Mouse (Mus musculus) ovary, postnatal 14 days (tissue): ENCODE data around the gene Washc2.
"Not testable (repeated sequence)": the region's sequence is repeated elsewhere in the genome, so short reads cannot be mapped to it uniquely, and the experiment has no call there.

ENCODE experiments used
- DNase-seq: peaks from one replicate; pipeline ENCODE4 v3.0.0; 2022; ENCODE audit warnings: low spot score

The Washc2 gene

GRCm38 (mm10) chr6:116207729-116208534 lies at the start of gene Washc2:
Gene Washc2 (plus strand): TSS chr6:116208038.
- peak; percentile 90 for DNase-seq

DNA sequence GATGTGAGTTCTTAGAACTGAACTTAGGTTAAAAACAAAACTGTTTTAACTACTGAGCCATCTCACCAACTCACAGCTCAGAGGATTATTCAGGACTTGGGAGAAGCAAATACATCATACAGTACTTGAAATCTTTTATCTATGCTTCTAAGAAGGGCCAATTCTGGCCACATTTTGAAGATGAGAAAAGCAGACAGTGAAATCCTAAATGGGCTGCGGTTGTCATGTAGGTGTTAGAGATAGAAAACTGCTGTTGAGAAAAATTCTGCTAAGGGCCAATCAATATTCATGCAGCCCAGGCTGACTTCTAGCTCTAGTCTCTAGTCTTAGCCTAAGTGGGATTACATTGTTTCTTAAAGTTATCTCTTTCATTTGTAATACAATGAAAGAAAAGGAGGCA lies 41.5 kb upstream of the Washc2 start:
- no peak for DNase-seq

DNA sequence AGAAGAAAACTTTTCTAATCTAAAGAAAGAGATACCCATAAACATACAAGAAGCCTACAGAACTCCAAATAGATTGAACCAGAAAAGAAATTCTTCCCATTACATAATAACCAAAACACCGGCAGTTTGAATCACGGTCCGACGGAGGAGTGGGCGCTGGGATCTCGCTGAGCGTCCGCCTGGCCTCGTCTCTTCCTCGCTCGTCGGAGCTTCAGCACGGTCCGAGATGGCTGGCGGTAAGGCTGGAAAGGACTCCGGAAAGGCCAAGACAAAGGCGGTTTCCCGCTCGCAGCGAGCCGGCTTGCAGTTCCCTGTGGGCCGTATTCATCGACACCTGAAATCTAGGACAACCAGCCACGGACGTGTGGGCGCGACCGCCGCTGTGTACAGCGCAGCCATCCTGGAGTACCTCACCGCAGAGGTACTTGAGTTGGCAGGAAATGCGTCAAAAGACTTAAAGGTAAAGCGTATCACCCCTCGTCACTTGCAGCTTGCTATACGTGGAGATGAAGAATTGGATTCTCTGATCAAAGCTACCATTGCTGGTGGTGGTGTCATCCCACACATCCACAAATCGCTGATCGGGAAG lies 34.2 kb upstream of the Washc2 start:
- DNase-seq = not testable (repeated sequence)

GRCm38 (mm10) chr6:116178376-116178775 lies 29.5 kb upstream of the Washc2 start:
- DNase-seq = no peak

DNA sequence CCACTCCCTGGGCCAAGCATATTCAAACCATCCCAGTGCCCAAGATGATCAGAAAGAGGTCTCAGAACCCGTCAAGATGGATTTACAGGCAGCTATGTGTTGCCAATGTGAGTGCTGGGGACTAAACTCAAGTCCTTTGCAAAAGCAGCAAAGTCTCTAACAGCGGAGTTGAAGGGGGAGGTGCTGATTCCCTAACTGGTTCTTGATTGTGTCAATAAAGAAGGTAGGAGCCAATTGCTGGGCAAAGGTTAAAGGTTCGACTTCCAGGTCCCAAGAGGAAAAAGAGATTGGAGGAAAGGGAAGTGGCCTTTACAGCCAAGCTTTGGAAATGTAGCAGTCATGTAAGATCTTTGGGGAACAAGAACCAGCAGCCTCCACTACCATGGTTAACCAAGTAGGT lies 27.1 kb upstream of the Washc2 start:
- no peak for DNase-seq

GRCm38 (mm10) chr6:116183509-116183908 lies 24.3 kb upstream of the Washc2 start:
- no peak for DNase-seq

DNA sequence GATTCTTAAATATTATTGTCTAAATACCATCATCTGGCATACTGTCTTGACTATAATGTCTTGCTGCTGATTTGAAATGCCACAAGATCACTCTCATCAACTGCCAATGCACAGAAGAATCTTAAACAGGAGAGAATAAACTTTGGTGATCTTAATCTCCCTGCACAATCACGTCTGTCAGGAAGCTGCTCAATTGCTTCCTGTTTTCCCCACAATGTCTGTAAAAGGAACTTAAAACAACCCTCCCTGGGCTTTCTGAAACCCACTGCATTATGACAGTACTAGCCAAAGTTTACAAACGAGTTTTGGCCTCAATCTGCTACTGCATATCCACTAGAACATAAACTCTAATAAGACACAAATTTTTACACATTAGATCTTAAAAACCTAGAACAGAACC lies 21.4 kb upstream of the Washc2 start:
- DNase-seq = no peak

DNA sequence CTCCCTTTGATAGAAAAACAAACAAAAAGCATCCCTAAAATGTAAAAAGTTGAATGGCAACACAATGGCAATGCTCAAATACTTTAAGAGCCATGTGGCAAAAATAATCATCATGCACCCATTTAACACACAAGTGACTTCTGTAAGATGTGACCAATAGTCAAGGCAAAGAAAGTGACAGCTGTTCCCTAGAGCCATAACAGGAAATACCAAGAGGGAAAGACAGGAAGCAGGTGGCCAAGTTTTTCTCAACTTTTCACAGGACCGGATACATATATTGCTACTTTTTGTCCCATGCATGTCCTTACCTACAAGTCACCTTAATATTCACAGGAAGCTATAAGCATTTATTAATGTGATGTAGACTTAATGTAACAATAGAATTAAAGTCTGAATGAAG lies 18.4 kb upstream of the Washc2 start:
- DNase-seq = no peak

DNA sequence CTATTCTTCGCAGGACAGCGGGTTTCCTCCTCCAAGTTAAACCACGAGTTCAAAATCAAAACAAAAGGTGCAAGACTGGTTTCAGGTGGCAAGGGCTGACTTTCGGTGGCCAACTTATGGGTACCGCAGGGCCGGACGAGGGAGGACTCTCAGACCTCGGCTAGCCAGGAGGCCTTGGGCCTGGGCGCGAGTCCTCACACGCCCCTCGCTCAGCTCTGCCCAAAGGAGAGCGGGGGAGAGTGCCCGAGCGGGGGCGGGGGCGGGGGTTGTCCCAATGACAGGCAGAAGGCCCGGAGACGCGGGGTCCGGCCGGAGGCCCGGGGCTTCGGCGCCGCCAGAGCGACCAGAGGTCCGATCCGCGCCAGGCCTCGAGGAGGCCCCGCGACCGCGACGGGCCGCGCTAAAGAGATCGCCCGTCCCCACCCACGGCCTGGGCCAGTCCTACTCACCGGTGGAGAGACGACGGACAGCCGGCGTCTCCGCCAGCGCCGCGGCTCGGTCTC lies 15.0 kb upstream of the Washc2 start:
- DNase-seq = peak; percentile 44

DNA sequence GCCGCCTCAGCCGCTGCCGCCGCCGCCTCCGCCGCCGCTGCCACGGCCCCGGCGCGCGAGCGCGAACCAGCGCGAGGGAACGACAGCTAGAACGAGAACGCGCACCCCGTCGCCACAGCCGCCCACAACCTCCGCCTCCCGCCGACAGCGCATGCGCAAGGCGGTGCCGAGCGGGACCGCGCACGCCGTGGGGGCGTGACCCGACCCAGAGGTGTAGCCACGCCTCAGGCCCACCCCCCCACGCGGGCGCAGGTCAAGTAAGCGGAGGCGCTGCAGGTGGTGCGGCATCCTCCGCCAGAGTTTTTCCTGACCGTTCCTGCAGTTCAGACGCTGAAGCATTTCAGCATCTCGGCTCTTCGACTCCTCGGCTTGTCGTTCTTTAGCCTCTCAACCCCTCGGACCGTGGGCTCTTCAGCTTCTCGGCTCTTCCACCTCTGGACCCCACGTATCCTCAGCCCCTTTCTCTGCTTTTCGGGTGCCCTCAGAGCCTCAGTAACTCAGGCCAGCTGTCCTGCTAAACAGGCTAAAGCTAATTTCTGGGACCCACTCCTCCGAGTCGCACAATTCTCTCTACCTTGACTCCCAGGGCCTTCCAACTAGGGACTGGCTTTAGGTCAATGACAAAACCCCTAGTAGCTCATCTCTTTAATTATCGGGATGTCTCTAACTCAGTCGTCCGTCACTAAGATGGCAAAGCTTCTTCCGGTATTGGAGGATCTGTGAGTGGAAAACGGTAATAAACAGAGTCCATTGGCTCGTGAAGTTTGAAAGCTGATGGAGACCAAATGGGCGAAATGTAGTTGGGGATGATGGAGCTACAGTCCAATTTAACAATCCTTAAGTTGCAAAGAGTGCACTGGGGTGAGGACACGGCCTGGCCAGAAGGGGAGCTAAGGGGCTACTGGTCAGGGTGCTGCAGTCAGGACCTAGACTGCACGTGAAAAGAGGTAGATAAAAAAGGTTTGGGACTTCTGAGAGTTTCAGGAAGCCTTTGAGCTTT lies 14.1 kb upstream of the Washc2 start, which contains the start of gene Tmcc1:
Gene Tmcc1, minus strand, starts transcription at position 93 of the 1,000 bp plus-strand sequence.
- DNase-seq = peak; percentile 99

GRCm38 (mm10) chr6:116195811-116196210 lies 12.0 kb upstream of the Washc2 start:
- no peak for DNase-seq

- no peak for DNase-seq
Measured at GRCm38 (mm10) chr6:116198173-116198572, 9.7 kb upstream of the Washc2 start.

GRCm38 (mm10) chr6:116199682-116200081 lies 8.2 kb upstream of the Washc2 start:
- DNase-seq = no peak

DNA sequence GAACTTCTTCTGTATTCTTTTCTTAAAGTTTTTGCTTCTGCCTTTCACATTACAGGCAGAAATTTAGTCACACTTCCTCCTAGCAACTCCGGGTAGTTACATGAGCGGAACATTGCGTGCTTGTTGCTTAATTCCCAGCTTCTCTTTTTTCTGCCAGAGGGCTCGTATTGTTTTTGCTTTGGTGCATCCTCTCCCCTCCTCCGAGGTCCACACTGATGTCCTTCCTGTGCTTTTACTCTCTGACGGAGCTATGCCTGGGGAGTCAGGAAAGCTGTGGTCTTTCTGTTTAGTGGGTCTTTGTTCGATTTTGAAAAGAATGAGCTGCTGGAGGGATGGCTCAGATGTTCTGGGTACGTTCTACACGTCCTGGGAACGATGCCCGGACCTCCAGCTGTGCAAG lies 19.9 kb downstream of the Washc2 start:
- no peak for DNase-seq

DNA sequence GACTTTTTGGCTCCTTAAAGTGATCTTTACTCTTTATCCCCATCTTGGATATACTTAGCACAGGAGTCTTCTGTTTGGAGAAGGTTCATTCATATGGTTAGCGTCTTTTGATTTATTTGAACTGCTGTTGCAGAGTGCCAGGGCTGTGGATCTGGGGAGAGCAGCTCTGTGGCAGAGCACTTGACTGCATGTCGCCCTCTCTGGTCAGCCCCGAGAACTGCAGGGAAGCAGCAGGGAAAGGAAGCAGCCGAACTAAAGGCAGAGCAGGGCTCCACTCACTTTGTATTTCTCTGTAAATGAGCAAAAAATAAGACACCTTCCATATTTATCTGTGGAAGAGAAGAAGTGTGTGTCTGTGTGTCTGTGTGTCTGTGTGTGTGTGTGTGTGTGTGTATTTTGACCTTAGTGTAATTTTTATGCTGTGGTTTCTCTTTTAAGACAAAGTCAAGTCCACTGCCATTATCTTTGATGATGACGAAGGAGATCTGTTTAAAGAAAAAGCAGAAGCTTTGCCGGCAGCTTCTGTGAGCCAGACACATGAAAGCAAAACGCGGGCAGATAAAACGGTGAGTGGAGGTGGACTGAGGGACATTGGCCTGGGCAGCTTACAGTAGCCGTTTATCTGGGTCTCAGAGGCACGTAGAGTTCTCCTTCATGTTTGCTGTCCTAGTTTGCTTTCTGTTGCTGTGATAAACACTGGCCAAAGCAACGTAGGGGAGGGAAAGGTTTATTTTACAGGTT lies 21.1 kb downstream of the Washc2 start:
- peak; percentile 61 for DNase-seq

DNA sequence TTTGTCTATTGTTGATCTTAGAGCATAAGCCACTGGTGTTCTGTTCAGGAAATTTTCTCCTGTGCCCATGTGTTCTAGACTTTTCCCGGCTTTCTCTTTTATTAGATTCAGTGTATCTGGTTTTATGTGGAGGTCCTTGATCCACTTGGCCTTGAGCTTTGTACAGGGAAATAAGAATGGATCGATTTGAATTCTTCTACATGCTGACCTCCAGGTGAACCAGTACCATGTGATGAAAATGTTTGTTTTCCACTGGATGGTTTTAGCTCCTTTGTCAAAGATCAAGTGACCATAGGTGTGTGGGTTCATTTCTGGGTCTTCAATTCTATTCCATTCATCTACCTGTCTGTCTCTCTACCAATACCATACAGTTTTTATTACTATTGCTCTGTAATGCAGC lies 27.0 kb downstream of the Washc2 start:
- DNase-seq = not testable (repeated sequence)

DNA sequence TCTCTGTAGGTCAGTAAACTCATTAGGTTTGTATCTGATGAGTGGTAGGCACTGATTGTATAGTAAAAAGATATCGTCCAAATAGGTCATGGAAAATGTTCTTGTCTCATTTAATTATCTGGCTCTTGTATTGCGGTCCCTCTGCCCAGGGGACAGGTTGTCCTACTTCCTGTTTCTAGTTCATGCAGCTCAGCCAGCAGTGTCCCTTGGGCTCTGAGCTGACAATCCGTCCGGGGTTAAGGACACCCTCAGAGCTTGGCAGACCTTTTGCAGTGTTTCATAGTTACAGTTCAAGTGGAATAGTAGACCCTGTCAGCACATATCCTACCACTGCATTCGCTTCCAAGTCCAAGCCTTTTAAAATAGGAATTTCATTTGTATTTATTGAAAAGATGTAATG lies 27.5 kb downstream of the Washc2 start:
- DNase-seq = no peak

GRCm38 (mm10) chr6:116238083-116238482 lies 30.2 kb downstream of the Washc2 start:
- DNase-seq = no peak

- DNase-seq = no peak
Measured at GRCm38 (mm10) chr6:116240371-116240770, 32.5 kb downstream of the Washc2 start.

- DNase-seq = no peak
Measured at GRCm38 (mm10) chr6:116259649-116260048, 51.8 kb downstream of the Washc2 start.

DNA sequence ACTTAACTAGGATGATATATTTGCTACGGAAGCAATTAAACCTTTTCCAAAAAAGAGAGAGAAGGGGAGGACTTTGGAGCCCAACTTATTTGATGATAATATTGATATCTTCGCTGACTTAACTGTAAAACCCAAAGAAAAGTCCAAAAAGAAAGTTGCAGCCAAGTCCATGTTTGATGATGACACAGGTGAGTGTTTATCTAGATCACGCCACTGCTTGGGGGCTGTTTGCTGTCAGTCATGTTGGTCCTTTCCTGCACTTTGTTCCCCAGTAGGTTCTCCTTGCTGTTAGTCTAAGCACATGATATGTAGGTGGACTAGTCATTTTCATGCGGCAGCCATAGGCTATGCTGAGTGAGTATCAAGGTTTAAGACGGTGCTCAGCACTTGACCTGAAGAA lies 52.6 kb downstream of the Washc2 start:
- DNase-seq = no peak
